Mouse (Mus musculus) midbrain, postnatal 0 days (tissue): ENCODE data around the gene Tbc1d10c. TPM values are rescaled to one million over a fixed set of nuclear protein-coding genes. Genes with fewer than 3 reads are reported as not detected.

Experiments used
- ATAC-seq: fragments of 200-750 bp; cut with Nextera tagmentation; 2 replicates; pipeline ENCODE4 v1.8.0; 2017; ENCODE audit warnings: moderate number of reproducible peaks, mild to moderate bottlenecking, moderate TSS enrichment, moderate library complexity; ENCODE audit not compliant: low FRiP score
- DNase-seq: peaks from one replicate; pipeline ENCODE4 v3.0.0-alpha.2; 2015; ENCODE audit warnings: low spot score
- H3K27ac ChIP-seq: fragments of 300-500 bp; sonication (generic); 2 replicates; pipeline ENCODE4 v1.5.1; 2014; ENCODE audit warnings: low read depth, mild to moderate bottlenecking, low read length, mixed read lengths
- H3K27me3 ChIP-seq: fragments of 300-500 bp; sonication (generic); 2 replicates; pipeline ENCODE4 v1.6.1; 2014; ENCODE audit warnings: low read length, control low read depth, mixed read lengths; ENCODE audit not compliant: insufficient read depth
- H3K36me3 ChIP-seq: fragments of 300-500 bp; sonication (generic); 2 replicates; pipeline ENCODE4 v1.6.1; 2014; ENCODE audit warnings: low read length, control low read depth, mixed read lengths; ENCODE audit not compliant: insufficient read depth
- H3K4me1 ChIP-seq: fragments of 300-500 bp; sonication (generic); 2 replicates; pipeline ENCODE4 v1.6.1; 2014; ENCODE audit warnings: mild to moderate bottlenecking, control low read depth, antibody characterized with exemption, low read length, mixed read lengths; ENCODE audit not compliant: insufficient read depth
- H3K4me2 ChIP-seq: fragments of 300-500 bp; sonication (generic); 2 replicates; pipeline ENCODE4 v1.6.1; 2014; ENCODE audit warnings: low read depth, mild to moderate bottlenecking, low read length, mixed read lengths; ENCODE audit not compliant: poor library complexity, severe bottlenecking
- H3K4me3 ChIP-seq: fragments of 300-500 bp; sonication (generic); 2 replicates; pipeline ENCODE4 v1.5.1; 2014; ENCODE audit warnings: low read depth, mild to moderate bottlenecking, low read length, moderate library complexity
- H3K9ac ChIP-seq: fragments of 300-500 bp; sonication (generic); replicated peaks from 2 replicates; pipeline ENCODE4 v1.6.1; 2014; ENCODE audit warnings: mild to moderate bottlenecking, low read length, moderate library complexity, mixed read lengths; ENCODE audit not compliant: poor library complexity, severe bottlenecking
- H3K9me3 ChIP-seq: fragments of 300-500 bp; sonication (generic); 2 replicates; pipeline ENCODE4 v1.6.1; 2016; ENCODE audit warnings: low read length, control low read depth
- CTCF ChIP-seq: IDR thresholded peaks from 2 replicates; pipeline ENCODE4 v1.5.1; 2016; ENCODE audit warnings: antibody characterized with exemption, mild to moderate bottlenecking
- WGBS: fragments of 180-500 bp; shearing (Covaris S2); extraction: QIAGEN DNeasy Blood & Tissue Kit; methylation state at CpG from one replicate; pipeline ENCODE4 v1.1.7; 2014; 5-methylcytosine and 5-hydroxymethylcytosine counted together
- polyA plus RNA-seq: library from polyadenylated mRNA; unstranded; fragments of >200 nt; fragmentation: Nextera tagmentation; extraction: Ambion mirVana; gene quantifications from 2 replicates; pipeline ENCODE4 v1.2.1, GENCODE M21; 2015
- total RNA-seq: library from RNA; depleted of rRNA; stranded (reverse); fragments of >200 nt; gene quantifications from 2 replicates; pipeline ENCODE4 v1.2.3, GENCODE M21; 2014

Tbc1d10c gene
- total and polyA plus RNA-seq, 2 experiments from 2014 or later: 0.49 to 1.2 TPM

GRCm38 (mm10) chr19:4183689-4184088 is 7.4 kb downstream of the Tbc1d10c start:
- TF ChIP-seq CTCF: no peak
- no peak overlapping the region for H3K4me3 ChIP-seq
- 65% methylated on average over 2 of the region's 2 CpGs for WGBS
- peaks cover 4% of the 10 kb centered on the region; the same call in 1 of the 2 replicates for H3K4me1 ChIP-seq
- no peak for ATAC-seq
- H3K9ac ChIP-seq: no peak overlapping the region
- H3K9me3 ChIP-seq: no peaks in the 10 kb centered on the region
- no peak overlapping the region for H3K4me2 ChIP-seq
- no peaks in the 10 kb centered on the region for H3K27me3 ChIP-seq
- H3K36me3 ChIP-seq: no peaks in the 10 kb centered on the region
- DNase-seq: no peak
- no peak overlapping the region for H3K27ac ChIP-seq

GRCm38 (mm10) chr19:4181892-4182291 is 9.2 kb downstream of the Tbc1d10c start:
- ATAC-seq (no peak), DNase-seq (peak; percentile 79)
- no peak overlapping the region for H3K27ac ChIP-seq
- H3K36me3 ChIP-seq: no peaks in the 10 kb centered on the region
- no peak overlapping the region for H3K4me2 ChIP-seq
- H3K4me3 ChIP-seq: no peak overlapping the region
- H3K9ac ChIP-seq: no peak overlapping the region
- no peaks in the 10 kb centered on the region for H3K27me3 ChIP-seq
- WGBS: 40% methylated on average over 3 of the region's 3 CpGs
- peaks cover 4% of the 10 kb centered on the region; the same call in 1 of the 2 replicates for H3K4me1 ChIP-seq
- TF ChIP-seq CTCF: no peak
- no peaks in the 10 kb centered on the region for H3K9me3 ChIP-seq

DNA sequence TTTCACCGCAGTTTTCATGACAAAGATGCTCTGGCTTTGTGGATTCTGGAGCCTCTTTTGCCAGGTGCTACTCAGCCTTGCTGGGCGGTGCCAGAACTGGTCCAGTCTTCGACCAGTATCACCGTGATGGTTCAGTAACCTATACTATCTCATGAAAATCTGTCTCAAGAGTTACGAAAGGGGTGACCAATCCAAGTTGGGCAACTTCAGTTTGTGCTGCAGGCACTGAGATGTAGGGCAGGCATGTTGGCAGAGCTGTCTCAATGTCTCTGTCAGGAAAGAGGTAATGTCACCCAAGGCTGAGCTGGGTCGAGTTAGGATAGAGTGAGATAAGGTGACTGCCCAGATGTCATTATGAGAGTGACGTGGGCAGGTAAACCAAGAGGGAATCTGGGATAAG is 10.7 kb downstream of the Tbc1d10c start:
- Histone ChIP-seq H3K27me3 (no peaks in the 10 kb centered on the region), H3K4me2 (no peak overlapping the region), H3K36me3 (no peaks in the 10 kb centered on the region), H3K27ac (no peak overlapping the region), H3K4me1 (peaks cover 4% of the 10 kb centered on the region; the same call in 1 of the 2 replicates), H3K4me3 (no peak overlapping the region), H3K9me3 (no peaks in the 10 kb centered on the region), H3K9ac (no peak overlapping the region)
- no peak for ATAC-seq
- WGBS: 88% methylated on average over 7 of the region's 7 CpGs
- no peak for TF ChIP-seq CTCF
- no peak for DNase-seq

DNA sequence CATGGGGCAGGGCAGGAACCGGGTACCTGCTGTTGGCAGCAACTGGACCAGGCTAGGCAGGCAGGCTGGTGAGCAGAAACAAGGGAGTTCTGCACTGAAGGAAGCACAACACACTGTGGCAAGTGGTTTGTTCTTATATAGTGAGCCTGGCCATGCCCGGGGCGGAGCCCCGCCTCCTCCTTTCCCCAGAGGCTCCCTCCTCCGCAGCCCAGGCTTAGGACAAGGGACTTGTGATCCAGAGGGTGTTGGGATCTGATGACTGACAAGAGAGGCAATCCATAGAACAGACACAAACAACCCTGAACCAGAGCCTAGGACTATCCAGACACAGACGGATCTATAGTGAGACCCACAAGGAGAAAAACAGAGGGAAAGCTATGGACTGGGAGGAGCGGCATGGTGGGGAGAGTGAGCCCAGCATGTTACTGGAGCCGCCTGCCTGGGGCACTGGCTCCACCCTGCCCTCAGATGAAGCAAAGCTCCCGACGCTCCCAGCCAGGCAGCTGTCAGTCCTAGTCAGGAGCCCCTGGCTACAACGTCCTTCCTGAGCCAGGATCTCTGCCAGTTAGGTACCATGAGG is 15.6 kb downstream of the Tbc1d10c start, which contains the start of gene Carns1:
TSS of gene Carns1 (minus strand) at position 112 of the 580 bp plus-strand sequence.
- H3K4me3 ChIP-seq: no peak within 1 kb of the TSS
- H3K27ac ChIP-seq: no peak within 1 kb of the TSS
- H3K9ac ChIP-seq: no peak within 1 kb of the TSS; the same call in 1 of the 2 replicates
- H3K4me1 ChIP-seq: no peaks in the 10 kb centered on the region
- H3K36me3 ChIP-seq: no peaks in the 10 kb centered on the region
- no peaks in the 10 kb centered on the region for H3K9me3 ChIP-seq
- ATAC-seq: 0 out of 2 replicates have a peak, but pooled peaks have one; percentile 42
- no peak within 1 kb of the TSS for H3K4me2 ChIP-seq
- DNase-seq: no peak
- TF ChIP-seq CTCF: no peak
- 3% methylated on average over 11 of the region's 11 CpGs for WGBS
- no peaks in the 10 kb centered on the region for H3K27me3 ChIP-seq

DNA sequence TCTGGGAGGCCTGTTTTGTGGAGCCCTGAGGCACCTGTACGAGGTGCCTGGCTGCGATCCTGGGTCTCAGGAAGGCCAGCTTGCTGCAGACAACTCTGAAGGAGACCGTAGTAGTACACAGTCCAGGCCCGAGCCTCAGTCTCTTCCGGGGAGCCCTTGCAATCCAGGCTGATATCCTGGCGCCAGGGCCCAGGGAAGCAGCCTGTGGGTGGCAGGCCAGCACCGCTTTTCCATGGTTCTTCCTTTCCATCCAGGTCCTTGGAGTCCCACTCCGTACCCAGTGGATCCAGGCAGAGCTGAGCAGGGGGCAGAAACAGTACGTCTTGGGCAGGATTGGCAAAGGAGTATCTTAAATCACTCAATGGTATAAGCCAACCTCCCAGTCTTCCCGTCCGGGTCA is 18.2 kb downstream of the Tbc1d10c start:
- TF ChIP-seq CTCF: peak; percentile 15; the same call in 1 of the 2 replicates
- Histone ChIP-seq H3K9me3 (no peaks in the 10 kb centered on the region), H3K27me3 (no peaks in the 10 kb centered on the region), H3K27ac (no peak overlapping the region), H3K4me3 (no peak overlapping the region), H3K4me1 (no peaks in the 10 kb centered on the region), H3K36me3 (no peaks in the 10 kb centered on the region), H3K9ac (0 out of 2 replicates have a peak overlapping the region, but pooled peaks have one; percentile 13), H3K4me2 (no peak overlapping the region)
- 56% methylated on average over 11 of the region's 11 CpGs for WGBS
- ATAC-seq (no peak), DNase-seq (no peak)

DNA sequence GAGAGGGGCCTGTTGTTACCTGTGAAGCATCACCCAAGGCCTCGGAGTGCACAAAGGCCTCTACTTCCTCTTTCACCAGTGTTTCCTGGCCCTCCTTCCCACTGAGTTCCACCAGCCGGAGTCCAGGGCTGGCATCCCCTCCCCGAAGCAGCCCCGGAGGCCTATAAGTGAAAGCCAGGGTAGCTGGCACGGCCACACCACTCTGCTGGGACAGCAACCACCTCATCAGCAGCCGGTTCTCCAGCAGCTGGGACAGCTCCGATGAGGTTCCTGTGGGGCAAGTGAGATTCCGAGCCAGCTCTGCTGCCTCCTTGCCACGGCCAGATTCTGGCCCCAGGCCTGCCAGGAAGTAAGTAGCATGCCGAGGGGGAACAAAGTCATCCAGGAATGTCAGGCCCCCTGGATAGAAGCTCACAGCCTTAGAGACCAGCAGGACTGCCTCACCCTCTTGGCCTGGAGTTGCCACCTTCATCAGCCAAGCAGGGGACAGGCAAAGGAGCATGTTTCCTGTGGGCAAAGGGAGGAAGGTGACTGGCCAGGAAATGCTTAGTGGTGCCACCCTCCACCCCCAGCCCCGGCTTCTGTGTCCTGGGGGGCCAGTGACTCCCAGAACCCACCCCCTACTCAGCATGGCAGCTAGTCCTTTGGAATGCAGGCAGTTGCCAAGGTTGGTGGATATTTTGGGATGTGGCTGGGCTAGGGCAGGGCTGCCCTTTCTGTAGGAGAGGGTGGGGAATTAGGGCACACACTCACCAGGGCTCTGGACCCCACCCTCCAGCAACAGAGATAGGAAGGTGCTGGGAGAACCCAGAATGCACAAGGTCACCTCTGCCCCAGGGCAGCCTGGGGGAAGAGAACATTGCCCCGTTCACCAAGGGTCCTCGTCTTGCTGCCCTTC is 19.4 kb downstream of the Tbc1d10c start:
- Histone ChIP-seq H3K4me2 (no peak overlapping the region), H3K27ac (no peak overlapping the region), H3K9me3 (no peaks in the 10 kb centered on the region), H3K9ac (no peak overlapping the region), H3K27me3 (no peaks in the 10 kb centered on the region), H3K36me3 (no peaks in the 10 kb centered on the region), H3K4me1 (no peaks in the 10 kb centered on the region), H3K4me3 (no peak overlapping the region)
- WGBS: 64% methylated on average over 13 of the region's 13 CpGs
- no peak for DNase-seq
- ATAC-seq: no peak
- no peak for TF ChIP-seq CTCF
